Mouse (Mus musculus): ENCODE results near the gene B230217C12Rik. TPM values are rescaled to one million over a fixed set of nuclear protein-coding genes. Genes with fewer than 3 reads are reported as not detected.

The B230217C12Rik gene
- polyA plus RNA-seq, 1 experiment, result not detected

DNA sequence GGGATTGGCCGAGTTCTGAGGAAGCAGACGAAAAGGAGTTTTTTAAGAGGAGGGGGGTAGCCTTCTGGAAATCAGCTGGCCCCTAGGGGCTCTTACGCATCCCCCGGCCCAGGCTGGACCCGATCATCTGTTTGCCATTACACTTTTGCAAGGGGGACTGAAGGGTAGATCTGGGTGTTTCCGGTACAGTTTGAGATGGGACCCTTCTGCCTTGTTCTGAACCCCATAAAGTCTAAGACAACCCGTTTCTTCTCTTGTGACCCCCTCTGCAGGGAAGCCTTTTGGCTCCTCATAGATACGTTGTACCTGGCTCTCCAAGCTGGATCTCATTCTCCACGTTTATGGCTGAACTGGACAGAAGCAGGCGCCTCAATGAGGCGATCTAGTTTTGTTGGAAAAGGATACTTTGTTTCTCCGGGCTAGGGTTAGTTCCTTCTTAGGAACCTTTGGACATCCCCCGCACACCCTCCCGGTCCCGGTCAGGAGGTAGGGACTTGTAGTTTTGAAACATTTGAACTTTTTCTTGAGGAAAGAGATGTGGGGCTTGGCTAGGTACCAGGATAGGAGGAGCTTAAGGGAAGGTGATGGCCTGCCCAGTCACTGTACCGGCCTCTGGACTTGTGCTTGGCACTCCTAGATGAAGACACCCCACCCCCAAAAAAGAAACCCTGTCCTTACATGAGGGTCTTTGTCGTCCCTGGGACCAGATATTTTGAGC lies 39.7 kb upstream of the B230217C12Rik start:
- WGBS, result 5% methylated on average over 17 of the region's 17 CpGs
- no peak for TF ChIP-seq CTCF (IDR thresholded peaks at IDR 0.05; ENCODE audit: insufficient read depth, low read depth, low read length)
- no peak for TF ChIP-seq POLR2A (IDR thresholded peaks at IDR 0.05; ENCODE audit: insufficient read depth, low read depth, low read length)
- peaks cover 26% of the 10 kb centered on the region for H3K4me1 ChIP-seq (ENCODE audit: control insufficient read depth, insufficient read depth, low read length)

DNA sequence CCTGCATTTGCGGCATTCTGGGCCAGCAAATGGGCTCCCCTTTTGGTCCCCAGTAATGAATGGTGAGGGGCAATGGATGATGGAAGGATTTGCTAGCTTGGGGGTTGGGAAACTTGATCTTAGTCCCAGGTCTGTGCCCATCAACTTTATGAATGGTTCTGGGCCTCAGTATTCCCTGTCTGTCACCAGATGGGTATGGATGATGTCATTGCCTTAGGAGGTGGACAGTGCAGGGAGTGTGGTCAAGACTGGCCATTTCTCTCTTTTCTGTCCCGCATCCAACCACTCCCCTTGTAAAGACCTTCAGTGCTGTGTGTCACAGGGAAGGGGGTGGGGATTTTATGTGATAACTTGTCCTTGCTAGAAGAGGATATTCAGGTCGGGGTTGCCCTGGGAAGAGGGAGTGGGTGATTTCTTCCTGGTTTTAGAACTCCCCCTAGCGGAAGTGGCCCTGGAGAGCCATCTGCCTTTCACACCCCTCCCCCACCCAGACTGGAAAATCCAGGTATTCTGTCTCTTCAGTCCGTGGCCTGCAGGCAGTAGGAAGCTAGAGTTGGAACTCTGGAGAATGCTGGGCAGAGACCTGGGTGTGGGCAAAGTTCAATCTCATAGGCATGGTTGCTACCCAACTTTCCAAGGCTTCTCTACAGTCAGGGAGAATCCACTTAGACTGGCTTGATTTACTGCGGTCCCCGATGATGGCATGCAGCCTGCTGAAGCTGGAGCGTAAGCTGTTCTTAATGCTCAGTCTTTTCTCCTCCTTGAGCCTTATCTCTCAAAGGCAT lies 39.0 kb upstream of the B230217C12Rik start:
- WGBS, result 28% methylated on average over 8 of the region's 8 CpGs
- Histone ChIP-seq H3K27ac (ENCODE audit: insufficient read depth, low read depth, low read length) (no peak overlapping the region), H3K4me3 (ENCODE audit: insufficient read depth, low read depth, low read length) (peak overlapping the region; percentile 85), H3K4me1 (ENCODE audit: control insufficient read depth, insufficient read depth, low read length) (peaks cover 33% of the 10 kb centered on the region)
- TF ChIP-seq CTCF (IDR thresholded peaks at IDR 0.05; ENCODE audit: insufficient read depth, low read depth, low read length) (no peak), POLR2A (IDR thresholded peaks at IDR 0.05; ENCODE audit: insufficient read depth, low read depth, low read length) (no peak)

More for the DNA sequence above, 39.7 kb upstream of the B230217C12Rik start:
- Histone ChIP-seq H3K27ac (ENCODE audit: insufficient read depth, low read depth, low read length) (peak overlapping the region; percentile 70), H3K4me3 (ENCODE audit: insufficient read depth, low read depth, low read length) (peak overlapping the region; percentile 85)

DNA sequence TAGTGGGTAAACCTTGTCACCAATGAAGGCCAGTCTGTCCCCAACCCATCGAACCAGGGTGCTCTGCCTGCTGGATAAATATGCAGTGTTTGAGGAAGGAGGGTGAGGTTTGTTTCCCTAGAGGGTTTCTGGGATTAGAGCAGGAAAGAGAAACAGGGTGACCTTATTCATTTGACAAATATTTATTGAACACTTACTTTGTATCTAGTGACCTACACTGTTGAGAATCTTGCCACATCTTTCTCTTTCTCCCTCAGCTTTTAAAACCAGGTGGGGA lies 38.4 kb upstream of the B230217C12Rik start:
- TF ChIP-seq CTCF (IDR thresholded peaks at IDR 0.05; ENCODE audit: insufficient read depth, low read depth, low read length) (no peak), POLR2A (IDR thresholded peaks at IDR 0.05; ENCODE audit: insufficient read depth, low read depth, low read length) (no peak)
- WGBS, result 32% methylated on average over 1 of the region's 1 CpGs
- Histone ChIP-seq H3K27ac (ENCODE audit: insufficient read depth, low read depth, low read length) (no peak overlapping the region), H3K4me3 (ENCODE audit: insufficient read depth, low read depth, low read length) (no peak overlapping the region), H3K4me1 (ENCODE audit: control insufficient read depth, insufficient read depth, low read length) (peaks cover 34% of the 10 kb centered on the region)

GRCm38 (mm10) chr11:97802495-97802894 lies 38.1 kb upstream of the B230217C12Rik start:
- Histone ChIP-seq H3K4me3 (ENCODE audit: insufficient read depth, low read depth, low read length) (no peak overlapping the region), H3K4me1 (ENCODE audit: control insufficient read depth, insufficient read depth, low read length) (peaks cover 34% of the 10 kb centered on the region), H3K27ac (ENCODE audit: insufficient read depth, low read depth, low read length) (no peak overlapping the region)
- WGBS, result 26% methylated on average over 6 of the region's 6 CpGs
- TF ChIP-seq POLR2A (IDR thresholded peaks at IDR 0.05; ENCODE audit: insufficient read depth, low read depth, low read length), result no peak
- TF ChIP-seq CTCF (IDR thresholded peaks at IDR 0.05; ENCODE audit: insufficient read depth, low read depth, low read length), result no peak

- Histone ChIP-seq H3K4me3 (ENCODE audit: insufficient read depth, low read depth, low read length) (no peak overlapping the region), H3K4me1 (ENCODE audit: control insufficient read depth, insufficient read depth, low read length) (peaks cover 44% of the 10 kb centered on the region), H3K27ac (ENCODE audit: insufficient read depth, low read depth, low read length) (no peak overlapping the region)
Observed at GRCm38 (mm10) chr11:97803847-97804246, 36.7 kb upstream of the B230217C12Rik start.

GRCm38 (mm10) chr11:97804841-97805661 lies 35.5 kb upstream of the B230217C12Rik start:
- H3K27ac ChIP-seq (ENCODE audit: insufficient read depth, low read depth, low read length), result peak overlapping the region; percentile 54; the same call in 1 of the 2 replicates
- WGBS, result 17% methylated on average over 9 of the region's 9 CpGs
- peaks cover 50% of the 10 kb centered on the region for H3K4me1 ChIP-seq (ENCODE audit: control insufficient read depth, insufficient read depth, low read length)
- TF ChIP-seq POLR2A (IDR thresholded peaks at IDR 0.05; ENCODE audit: insufficient read depth, low read depth, low read length) (no peak), CTCF (IDR thresholded peaks at IDR 0.05; ENCODE audit: insufficient read depth, low read depth, low read length) (no peak)
- H3K4me3 ChIP-seq (ENCODE audit: insufficient read depth, low read depth, low read length), result no peak overlapping the region

More at GRCm38 (mm10) chr11:97803847-97804246, 36.7 kb upstream of the B230217C12Rik start:
- TF ChIP-seq CTCF (IDR thresholded peaks at IDR 0.05; ENCODE audit: insufficient read depth, low read depth, low read length) (no peak), POLR2A (IDR thresholded peaks at IDR 0.05; ENCODE audit: insufficient read depth, low read depth, low read length) (no peak)
- 89% methylated on average over 5 of the region's 5 CpGs for WGBS

GRCm38 (mm10) chr11:97805662-97806612 lies 34.6 kb upstream of the B230217C12Rik start:
- H3K4me3 ChIP-seq (ENCODE audit: insufficient read depth, low read depth, low read length), result no peak overlapping the region
- TF ChIP-seq CTCF (IDR thresholded peaks at IDR 0.05; ENCODE audit: insufficient read depth, low read depth, low read length), result no peak
- TF ChIP-seq POLR2A (IDR thresholded peaks at IDR 0.05; ENCODE audit: insufficient read depth, low read depth, low read length), result no peak
- H3K4me1 ChIP-seq (ENCODE audit: control insufficient read depth, insufficient read depth, low read length), result peaks cover 51% of the 10 kb centered on the region
- 43% methylated on average over 15 of the region's 15 CpGs for WGBS
- H3K27ac ChIP-seq (ENCODE audit: insufficient read depth, low read depth, low read length), result peak overlapping the region; percentile 38

- Histone ChIP-seq H3K4me3 (ENCODE audit: insufficient read depth, low read depth, low read length) (no peak overlapping the region), H3K4me1 (ENCODE audit: control insufficient read depth, insufficient read depth, low read length) (peaks cover 48% of the 10 kb centered on the region), H3K27ac (ENCODE audit: insufficient read depth, low read depth, low read length) (peak overlapping the region; percentile 23; the same call in 1 of the 2 replicates)
- WGBS, result 65% methylated on average over 7 of the region's 7 CpGs
- TF ChIP-seq POLR2A (IDR thresholded peaks at IDR 0.05; ENCODE audit: insufficient read depth, low read depth, low read length) (no peak), CTCF (IDR thresholded peaks at IDR 0.05; ENCODE audit: insufficient read depth, low read depth, low read length) (no peak)
Observed at GRCm38 (mm10) chr11:97806613-97806964, 34.0 kb upstream of the B230217C12Rik start.

All from olfactory bulb, adult 2 months (tissue).